Mouse (Mus musculus): ENCODE results near the gene Inpp4b.
A peak's percentile ranks its signal among the peaks of the same experiment; 100 is the strongest.

Inpp4b gene

DNA sequence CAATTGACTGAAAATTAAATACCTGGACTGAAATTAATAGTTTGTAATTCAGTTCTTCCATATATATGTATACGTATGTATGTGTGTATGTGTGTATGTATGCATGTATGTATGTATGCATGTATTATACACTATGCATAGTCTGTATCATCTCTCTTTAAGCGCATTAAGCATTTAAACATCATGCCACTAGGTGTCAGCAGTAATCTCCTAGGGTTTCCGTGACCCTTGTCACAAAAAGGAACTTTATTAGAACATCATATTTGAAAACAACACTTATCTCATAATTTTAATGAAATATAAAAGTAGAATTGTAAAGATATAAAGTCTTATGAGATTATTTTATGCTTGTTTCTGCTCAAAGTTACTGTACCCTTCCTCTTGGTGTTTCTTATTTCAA is 136.3 kb downstream of the Inpp4b start:
- DNase-seq (ENCODE audit: low spot score), result peak; percentile 24

DNA sequence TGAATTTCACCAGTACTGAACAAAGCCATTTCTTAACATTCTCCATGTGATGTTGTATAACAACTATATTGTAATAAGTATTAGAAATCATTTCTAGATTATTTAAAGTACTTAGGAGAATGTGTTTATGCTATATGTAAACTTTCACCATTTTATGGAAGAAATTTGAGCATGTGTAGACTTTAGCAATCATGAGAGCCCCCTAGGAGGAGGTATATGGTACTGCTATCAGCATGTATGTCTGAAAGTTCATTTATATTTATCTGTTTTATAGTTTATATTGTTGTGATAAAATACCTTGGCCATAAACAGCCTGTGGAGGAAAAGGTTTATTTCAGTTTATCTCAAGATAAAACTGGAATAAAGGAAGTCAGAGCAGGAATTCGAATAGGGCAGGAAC is 141.5 kb downstream of the Inpp4b start:
- DNase-seq (ENCODE audit: low spot score), result no peak

DNA sequence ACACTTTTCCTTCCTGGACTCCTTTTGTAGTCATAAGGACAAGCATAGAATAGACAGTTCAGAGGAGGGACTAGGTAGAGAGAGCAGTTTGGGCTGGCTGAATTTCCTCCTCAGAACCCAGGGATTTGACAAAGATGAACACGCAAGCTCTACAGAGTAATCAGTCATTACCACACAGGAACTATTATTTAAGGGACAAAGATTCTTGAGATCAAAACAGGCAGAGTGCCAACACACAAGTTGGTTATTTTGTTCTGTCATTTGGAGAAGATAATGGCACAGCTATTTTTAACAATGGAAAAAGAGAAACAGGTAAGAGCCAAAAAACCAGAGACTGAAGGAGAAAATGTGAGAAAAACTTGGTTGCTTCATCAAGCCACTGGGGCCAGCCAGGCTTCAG is 143.3 kb downstream of the Inpp4b start:
- DNase-seq (ENCODE audit: low spot score), result no peak

DNA sequence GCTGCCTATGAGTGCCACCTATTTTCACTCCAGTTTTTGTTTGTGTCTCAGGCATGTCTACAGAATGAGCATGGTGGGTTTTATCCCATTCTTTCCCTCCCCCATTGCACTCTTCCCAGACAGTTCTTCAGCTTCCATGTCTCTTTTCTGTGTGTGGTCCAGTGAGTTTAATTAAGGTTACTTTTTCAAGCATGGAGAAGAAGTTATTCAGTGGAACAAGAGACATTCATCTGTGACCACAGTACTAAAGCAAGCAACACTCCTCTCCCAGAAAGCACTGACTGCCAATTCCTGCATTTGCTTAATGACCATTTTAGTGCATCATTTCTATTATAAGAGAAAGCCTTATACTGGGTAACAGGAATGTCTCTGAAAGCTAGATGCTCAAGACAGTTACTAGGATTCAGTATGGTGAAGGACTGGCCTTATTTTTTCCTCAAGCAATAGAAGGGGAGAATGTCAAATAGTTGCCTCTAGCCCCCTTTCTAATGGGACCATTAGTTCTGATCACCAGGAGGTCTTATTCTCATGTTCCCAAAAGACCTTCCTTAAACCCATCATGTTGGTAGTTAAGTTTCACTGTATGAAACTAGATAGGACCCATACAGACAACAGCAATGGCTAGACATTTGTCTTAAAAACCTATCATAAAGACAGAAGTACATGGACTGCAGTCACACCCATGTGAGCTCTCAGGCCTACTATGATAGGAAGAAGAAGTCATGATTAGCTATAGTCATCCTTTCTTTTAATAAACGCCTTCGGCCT is 147.7 kb downstream of the Inpp4b start:
- DNase-seq (ENCODE audit: low spot score), result no peak

DNA sequence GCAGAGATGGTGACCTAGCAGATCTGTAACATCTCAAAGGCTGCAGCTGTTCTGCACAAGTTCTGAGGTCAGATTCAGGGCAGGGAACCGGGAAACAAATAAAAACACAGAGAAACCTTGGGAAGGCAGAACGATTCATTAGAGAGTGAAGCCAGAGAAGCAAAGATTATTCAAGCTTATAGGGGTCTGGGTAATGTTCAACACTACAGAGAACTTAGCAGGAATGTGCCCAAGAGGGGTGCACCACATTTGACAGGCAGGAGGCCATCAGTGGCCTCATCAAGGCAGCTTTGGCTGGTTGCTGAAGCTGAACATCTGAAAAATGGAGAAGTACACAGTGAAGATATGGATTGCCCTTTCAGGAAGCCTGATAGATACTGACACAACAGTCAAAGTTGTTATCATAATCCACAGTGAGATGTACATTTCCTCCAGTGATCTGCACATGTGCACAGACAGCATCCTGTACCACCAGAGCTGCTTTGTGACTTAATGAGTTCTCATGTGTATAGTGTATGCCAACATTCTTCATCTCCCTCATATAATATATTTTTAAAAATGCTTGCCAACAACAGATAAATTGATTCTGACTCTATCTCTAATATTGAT is 148.8 kb downstream of the Inpp4b start:
- no peak for DNase-seq (ENCODE audit: low spot score)

DNA sequence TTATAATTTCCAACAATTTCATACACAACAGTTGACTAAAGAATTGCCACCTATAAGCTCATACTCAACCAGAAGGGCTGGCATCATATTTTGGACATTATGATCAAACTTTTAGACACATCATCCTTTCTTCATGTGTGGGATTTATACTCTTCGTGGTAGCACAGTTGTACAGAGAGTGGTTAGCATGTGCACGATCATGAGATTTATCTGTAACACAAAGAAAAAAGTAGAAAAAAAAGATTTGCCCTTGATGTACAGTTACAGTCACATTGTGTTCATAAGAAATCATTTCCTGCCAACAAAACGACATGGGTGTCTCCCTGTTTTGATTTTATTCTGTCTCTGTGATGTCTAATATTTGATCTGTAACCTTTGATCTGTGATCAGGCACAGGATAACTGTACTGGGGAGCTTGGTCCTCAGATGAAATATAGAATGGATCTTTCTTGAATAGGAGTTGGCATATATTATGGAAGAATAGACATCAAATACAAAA is 149.4 kb downstream of the Inpp4b start:
- no peak for DNase-seq (ENCODE audit: low spot score)

DNA sequence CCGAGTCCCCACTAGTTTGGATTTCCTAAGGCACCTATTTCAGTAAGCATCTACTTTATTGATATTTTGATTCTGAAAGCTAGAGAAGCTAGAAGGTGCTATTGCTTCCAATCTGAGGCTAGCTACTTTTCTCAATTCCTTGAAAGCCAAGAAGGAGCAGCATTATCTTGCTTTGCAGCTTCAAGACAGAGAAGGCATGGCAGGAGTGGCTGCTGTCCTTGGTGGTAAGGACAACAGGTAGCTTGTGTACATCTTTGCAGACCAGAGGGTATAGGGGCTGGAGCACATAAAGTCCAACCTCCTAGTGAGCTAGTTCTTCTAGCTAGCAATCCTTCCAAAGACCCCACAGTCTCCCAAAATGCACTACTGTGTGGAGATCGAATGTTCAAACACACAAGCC is 152.5 kb downstream of the Inpp4b start:
- DNase-seq (ENCODE audit: low spot score), result no peak

DNA sequence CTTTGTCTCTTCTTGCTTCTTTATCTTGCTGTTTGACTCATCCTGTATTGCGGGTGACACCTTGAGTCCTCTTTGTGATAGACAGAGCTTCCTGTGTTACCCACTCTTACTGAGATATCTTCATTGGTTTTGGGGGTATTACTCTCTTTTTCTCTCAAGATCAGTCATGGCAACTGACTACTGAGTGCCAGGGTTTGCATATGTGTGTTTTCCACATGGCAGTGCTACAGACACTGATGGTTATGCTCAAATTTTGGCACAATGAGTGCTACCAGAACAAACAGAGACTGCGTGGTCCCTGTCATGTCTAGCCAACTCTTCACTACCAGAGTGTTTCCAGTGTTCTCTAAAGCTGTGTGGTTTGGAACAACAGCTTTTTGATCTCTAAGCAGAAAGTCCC is 155.3 kb downstream of the Inpp4b start:
- no peak for DNase-seq (ENCODE audit: low spot score)

DNA sequence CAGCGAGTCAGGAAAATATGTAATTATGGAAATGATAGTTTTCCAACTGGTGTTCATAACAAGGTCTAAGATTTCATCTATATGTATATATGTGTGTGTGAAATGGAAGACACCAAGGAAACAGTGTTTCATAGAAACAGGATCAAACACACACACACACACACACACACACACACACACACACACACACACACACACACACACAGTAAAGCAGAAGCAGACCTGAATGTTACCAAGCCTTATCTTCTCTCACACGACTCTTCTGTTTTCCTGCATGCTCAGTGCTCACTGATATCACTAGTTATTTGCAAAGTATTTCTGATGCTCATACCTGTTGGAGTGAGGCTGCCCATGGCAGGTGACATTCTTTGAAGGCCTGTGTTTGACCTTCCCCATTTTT is 159.9 kb downstream of the Inpp4b start:
- DNase-seq (ENCODE audit: low spot score), result no peak

DNA sequence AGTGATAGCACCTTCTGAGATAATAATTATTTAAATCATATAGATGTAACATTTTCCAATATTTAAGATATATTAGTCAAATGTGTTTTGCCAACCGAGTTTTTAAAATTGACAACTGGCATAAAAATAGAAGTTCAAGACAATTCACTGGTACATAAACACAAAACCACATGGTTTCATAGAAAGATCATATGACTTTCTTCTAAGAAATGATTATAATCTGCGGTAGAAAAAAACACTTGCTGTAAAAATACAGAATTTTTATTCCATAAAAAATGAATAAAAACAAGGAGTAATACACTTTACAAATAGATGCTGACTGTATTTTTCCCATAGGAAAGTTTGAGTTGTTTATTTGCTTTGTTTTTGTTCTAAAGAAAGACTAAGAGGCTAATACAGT is 160.6 kb downstream of the Inpp4b start:
- no peak for DNase-seq (ENCODE audit: low spot score)

DNA sequence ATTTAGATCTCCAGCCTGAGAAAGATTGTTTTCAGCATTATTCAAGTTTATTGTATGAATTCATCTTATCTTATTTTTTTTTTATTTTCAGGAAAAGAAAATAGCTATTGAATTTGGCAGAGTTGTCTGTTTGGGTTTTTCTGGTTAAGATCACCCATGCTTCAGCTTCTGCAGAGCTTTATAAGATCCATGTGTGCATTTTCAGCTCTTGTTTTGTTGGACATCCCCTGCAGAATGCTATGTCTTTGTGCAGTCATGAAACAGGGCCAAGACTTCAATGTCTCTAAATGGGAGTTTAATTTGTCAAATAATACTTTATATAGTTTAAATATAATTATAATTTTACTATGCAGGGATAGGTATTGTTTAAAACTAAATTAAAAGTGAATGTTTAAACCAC is 170.5 kb downstream of the Inpp4b start:
- no peak for DNase-seq (ENCODE audit: low spot score)

DNA sequence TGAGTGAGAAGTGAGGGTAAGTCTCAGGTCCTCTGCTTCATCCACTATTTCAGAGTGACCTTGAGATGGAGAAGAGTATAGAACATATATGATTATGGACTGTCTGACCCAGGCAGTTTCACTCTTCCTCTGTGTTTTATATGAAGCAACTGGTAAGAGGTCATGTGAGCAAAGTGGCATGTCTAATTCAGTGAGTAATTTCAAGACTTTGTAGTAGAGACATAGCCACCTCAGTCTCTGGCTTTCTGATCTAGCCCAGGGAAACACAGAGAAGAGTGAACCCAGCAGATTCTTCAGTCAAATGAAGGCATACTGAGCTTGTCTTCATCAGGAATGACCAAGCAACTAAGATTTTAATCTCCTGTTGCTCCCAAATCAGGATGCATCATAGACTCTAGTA is 172.1 kb downstream of the Inpp4b start:
- no peak for DNase-seq (ENCODE audit: low spot score)

DNA sequence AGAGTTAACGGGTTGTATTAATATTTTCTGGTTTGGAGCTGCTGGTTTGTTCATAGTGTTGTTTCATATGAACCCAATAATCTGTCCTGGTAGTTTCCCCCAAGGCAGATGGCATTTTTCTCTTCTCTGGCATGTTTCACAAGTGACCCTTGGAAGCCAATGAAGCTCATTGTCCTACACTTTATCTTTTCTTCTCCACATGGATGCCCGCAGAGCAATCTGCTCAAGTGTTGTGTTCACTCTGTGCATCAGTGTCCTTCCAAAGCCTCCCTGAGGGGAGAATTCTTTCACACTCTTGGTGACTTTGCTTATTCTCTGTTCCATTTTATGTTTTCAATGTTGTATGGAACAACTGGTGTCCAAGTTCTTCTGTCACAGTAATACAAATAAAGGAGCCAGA is 179.7 kb downstream of the Inpp4b start:
- no peak for DNase-seq (ENCODE audit: low spot score)

DNA sequence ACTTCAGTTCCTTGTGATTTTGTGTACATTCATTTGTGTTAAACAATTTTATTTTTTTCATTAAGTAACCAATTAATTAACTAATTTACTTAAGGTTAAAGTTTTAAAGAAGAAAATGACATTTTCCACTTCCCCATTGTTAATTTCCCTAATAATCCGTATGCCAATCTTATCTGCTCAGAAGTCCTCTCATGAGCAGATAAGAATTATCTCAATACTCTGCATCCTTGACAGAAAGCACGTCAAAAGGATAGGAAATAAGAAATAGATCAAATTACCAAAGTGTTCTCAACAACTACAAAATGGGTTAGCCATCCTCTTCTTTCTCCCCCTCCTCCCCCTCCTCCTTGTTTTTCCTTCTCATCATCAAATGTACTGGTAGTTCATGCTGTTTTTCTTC is 182.2 kb downstream of the Inpp4b start:
- DNase-seq (ENCODE audit: low spot score), result no peak

DNA sequence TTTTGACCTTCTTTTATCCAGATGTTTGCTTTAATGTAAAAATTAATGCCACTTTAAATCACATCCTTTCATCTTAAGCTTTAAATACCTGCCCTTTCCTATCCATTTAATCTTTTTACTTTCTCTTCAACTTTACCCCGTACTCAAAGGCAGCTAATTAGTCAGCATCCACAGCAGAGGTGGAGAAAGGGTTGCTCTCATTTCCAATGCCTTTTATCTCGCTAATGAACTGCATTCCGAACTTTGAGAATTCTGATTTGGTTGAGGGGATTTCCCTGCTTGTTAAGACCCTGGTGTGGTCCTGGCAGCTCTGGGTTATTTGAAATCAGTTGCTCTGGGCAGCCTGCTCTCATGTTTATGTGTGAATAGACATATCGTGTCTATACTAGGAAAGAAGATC is 185.3 kb downstream of the Inpp4b start:
- DNase-seq (ENCODE audit: low spot score), result no peak

DNA sequence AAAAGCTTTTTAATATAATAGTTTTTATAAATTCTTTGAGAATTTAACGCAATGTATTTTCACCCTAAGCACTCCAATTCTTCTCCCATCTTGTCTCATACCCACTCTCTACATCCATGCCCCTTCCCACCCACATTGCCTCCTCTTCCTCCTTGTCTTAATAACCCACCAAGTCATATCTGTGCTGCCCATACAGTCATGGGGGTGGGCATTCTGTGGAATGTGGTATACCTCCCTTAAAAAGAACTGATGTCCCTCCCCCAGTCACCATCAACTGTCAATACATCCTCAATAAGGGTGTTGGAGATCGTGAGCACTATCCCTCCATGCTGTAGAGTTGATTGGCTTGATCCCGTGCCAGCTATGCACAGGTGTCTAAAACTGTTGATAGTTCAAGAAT is 196.0 kb downstream of the Inpp4b start:
- DNase-seq (ENCODE audit: low spot score), result peak; percentile 71

DNA sequence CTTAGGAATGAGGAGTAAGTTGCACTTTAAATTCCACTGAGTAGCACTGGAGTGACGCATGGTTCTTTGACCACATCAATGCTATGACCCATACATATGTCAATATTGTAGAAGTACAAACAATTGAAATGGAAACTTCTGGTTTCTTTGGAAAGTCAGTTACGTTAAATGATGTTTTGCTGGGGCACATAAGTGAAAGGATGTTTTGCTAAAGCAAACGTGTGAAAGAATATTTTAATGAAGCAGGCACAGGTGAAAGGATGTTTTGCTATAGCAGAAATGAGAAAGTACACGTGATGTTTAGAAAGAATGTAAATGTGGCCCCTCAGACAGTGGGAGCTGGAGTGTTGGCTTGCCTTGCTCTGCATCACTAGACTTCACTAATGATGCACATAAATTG is 216.2 kb downstream of the Inpp4b start:
- DNase-seq (ENCODE audit: low spot score), result no peak

DNA sequence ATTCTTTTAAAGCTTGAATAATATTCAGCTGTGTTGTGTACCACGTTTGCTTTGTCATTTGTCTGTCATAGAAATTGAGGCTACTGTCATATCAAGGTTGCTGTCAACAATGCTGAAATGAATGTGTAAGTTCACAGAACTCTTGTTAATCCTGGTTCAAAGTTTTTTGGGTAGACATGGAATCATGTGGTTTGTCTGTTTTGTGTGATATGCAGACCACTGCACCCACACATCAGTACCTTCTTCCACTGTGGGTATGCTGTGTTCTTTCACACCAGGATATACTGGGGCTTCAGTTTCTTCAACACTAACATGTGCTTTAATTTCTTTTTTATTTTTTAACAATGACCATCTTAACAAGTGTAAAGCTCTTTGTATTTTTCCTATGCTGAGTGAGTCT is 220.0 kb downstream of the Inpp4b start:
- DNase-seq (ENCODE audit: low spot score), result no peak

DNA sequence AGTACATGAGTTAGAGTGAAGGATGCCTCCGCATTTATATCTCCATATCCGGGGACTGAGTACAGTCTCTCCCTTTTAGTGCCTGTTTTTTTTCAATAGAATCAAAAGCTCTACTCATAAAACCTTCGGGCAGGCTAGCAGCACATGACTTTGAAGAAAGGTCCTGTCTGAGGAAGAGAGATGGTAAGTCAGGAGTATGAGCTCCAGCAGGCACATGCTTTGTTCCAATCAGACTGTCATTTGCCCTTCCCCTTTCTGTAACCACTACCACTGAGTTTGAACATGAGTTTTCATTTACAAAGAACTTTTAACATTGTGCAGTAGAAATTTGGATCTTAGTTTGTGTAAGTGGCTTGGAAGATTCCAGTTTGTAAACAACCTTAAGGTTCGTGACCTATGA is 223.1 kb downstream of the Inpp4b start:
- no peak for DNase-seq (ENCODE audit: low spot score)

DNA sequence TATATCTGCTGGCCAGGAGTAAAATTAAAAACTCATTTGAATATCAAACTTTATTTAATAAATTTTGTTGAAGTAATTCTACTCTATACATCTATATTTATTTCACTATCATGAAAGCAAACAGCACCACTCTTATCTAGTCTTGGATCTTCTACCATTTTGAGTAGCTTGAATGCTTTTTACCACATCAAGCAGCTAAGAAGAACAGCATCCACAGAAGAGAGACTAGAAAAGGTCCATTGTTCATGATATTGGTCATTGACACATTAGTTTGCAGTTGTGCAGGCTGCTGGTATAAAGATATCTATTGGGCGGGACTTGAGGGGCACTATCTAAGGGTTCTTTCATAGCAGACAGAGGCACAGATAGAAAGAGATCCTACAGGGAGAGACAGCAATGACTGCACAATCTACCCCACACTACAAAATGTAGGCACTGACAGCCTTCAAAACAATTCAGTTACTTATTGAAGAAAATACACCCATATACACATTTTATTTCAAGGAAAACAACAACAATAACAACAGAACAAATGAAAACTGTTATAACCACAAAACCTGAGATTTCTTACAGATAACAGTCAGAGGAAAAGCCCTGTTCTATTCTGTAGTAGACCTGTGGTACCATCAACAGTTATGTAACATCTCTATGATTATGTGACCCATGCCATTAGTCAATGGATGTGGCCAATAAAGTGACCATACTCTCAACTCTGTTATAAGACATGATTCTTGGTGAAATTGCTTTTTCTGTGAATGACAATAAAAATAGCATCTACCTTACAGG is 230.2 kb downstream of the Inpp4b start:
- DNase-seq (ENCODE audit: low spot score), result no peak

DNA sequence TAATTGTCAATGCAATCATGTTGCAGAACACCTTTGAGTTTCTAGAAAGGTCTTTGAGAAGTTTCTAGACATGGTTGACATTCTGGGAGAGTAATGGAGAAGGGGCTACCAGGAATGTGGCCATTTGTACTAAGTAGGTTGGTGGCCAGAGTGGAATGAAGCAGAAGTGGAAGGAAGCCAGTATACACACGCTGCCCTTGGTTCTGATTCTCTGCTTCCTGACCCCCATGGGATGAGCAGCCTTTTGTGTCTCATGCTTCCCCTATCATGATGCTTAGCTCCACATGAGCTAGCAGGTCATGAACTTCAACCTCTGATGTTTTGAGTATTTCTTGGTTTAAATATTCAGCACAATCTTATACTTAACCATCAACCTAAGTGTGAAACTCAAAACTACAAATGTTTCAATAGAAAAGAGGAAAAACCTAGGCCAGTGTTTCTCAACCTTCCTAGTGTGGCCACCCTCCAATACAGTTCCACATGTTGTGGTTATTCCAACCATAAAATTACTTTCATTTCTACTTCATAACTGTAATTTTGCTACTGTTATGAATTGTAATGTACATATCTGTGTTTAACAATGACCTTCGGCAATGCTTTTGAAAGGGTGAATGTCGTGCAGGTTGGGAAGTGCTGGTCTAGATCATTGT is 233.0 kb downstream of the Inpp4b start:
- DNase-seq (ENCODE audit: low spot score), result no peak

DNA sequence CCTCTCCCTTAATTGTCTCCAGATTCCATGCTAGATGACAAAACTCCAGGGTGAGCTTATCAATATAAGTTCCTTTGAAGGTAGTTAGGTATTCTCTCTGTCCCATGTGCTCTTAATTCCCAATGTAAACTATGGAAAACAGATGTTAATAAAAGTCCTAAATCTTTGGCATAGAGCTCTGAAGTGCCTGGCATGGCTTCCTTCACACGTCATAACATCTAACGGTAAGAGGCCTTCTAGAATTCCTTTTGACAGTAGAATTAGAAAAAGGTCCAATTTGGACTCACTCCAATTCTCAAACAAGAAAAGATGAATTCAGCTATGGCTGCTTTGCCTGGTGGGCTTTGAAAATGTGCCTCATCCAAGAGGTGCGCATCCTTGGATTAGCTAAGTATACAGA is 236.6 kb downstream of the Inpp4b start:
- no peak for DNase-seq (ENCODE audit: low spot score)

Data from c-Kit-positive CD71-positive TER-119-positive erythroid progenitor cells, embryonic 14.5 days (primary cell).